Mouse (Mus musculus) kidney, embryonic 15.5 days (tissue): ENCODE results near the gene Htra2. TPM values are rescaled to one million over a fixed set of nuclear protein-coding genes. Genes with fewer than 3 reads are reported as not detected.

Experiments used
- microRNA counts: library from miRNA; unstranded; fragments of <30 nt; microRNA quantifications from one replicate; lab custom pipeline; 2016
- microRNA-seq: library from miRNA; unstranded; fragments of <30 nt; microRNA quantifications from one replicate; pipeline ENCODE4, GENCODE M21; 2016
- polyA plus RNA-seq: library from polyadenylated mRNA; unstranded; fragments of >200 nt; fragmentation: Nextera tagmentation; extraction: Ambion mirVana; gene quantifications from 2 replicates; pipeline ENCODE4 v1.2.1, GENCODE M21; 2015

The Htra2 gene
- polyA plus RNA-seq, 1 experiment from 2014 or later = 87.5 TPM

MicroRNAs within 50 kb of the gene (microRNA counts, 519-probe panel; counts per million panel counts)
- microRNA mmu-miR-3470a+mmu-miR-3470b (lab: Ali Mortazavi, UCI) = 2,163 counts per million, percentile 22 among the panel's probes with 10 or more counts

Small RNAs within 50 kb of the gene (microRNA-seq; reads per million reads assigned to microRNA genes)
- gene Mir3470a (not detected), gene Mir7040 (not detected)

Other genes with a start within 250 kb of the Htra2 start
- 1.3 and 2.1 TPM in 2 replicates for gene Sema4f, start 115.5 kb downstream of the Htra2 start, polyA plus RNA-seq
- 0.24 and 0.43 TPM in 2 replicates for gene M1ap, start 108.4 kb downstream of the Htra2 start, polyA plus RNA-seq
- 13.7 and 14.7 TPM in 2 replicates for gene Dok1, start 21.8 kb downstream of the Htra2 start, polyA plus RNA-seq
- 18.0 and 21.6 TPM in 2 replicates for gene Loxl3, start 21.1 kb downstream of the Htra2 start, polyA plus RNA-seq
- 196 and 221 TPM in 2 replicates for gene Aup1, start 752 bp downstream of the Htra2 start, polyA plus RNA-seq
- 3.1 and 4.0 TPM in 2 replicates for gene Dqx1, start 2.6 kb upstream of the Htra2 start, polyA plus RNA-seq
- gene Tlx2, start 15.0 kb upstream of the Htra2 start, polyA plus RNA-seq = 0.69 and 3.6 TPM in 2 replicates
- gene Pcgf1, start 22.6 kb upstream of the Htra2 start, polyA plus RNA-seq = 36.5 and 37.8 TPM in 2 replicates
- 7.5 and 9.6 TPM in 2 replicates for gene Lbx2, start 31.1 kb upstream of the Htra2 start, polyA plus RNA-seq
- gene Ccdc142, start 46.3 kb upstream of the Htra2 start, polyA plus RNA-seq = 2.7 and 3.3 TPM in 2 replicates
- 2.9 and 3.0 TPM in 2 replicates for gene Gm42688, start 46.3 kb upstream of the Htra2 start, polyA plus RNA-seq
- 134 and 147 TPM in 2 replicates for gene Mrpl53, start 53.8 kb upstream of the Htra2 start, polyA plus RNA-seq
- 56.3 and 58.9 TPM in 2 replicates for gene Mogs, start 60.2 kb upstream of the Htra2 start, polyA plus RNA-seq
- gene Wbp1, start 66.3 kb upstream of the Htra2 start, polyA plus RNA-seq = 132 and 144 TPM in 2 replicates
- gene Ino80b, start 70.2 kb upstream of the Htra2 start, polyA plus RNA-seq = 15.9 and 17.1 TPM in 2 replicates
- gene Rtkn, start 80.2 kb upstream of the Htra2 start, polyA plus RNA-seq = 31.5 and 33.7 TPM in 2 replicates
- gene Wdr54, start 101.1 kb upstream of the Htra2 start, polyA plus RNA-seq = 6.6 and 8.3 TPM in 2 replicates
- gene 1700003E16Rik, start 101.1 kb upstream of the Htra2 start, polyA plus RNA-seq = 1.6 and 2.4 TPM in 2 replicates
- gene Dctn1, start 110.6 kb upstream of the Htra2 start, polyA plus RNA-seq = 89.2 and 93.9 TPM in 2 replicates
- 0.44 and 0.59 TPM in 2 replicates for gene Slc4a5, start 164.6 kb upstream of the Htra2 start, polyA plus RNA-seq